ENCODE assay signal across 8 mouse cellular contexts in genomic region chr5:24605321-24605979, GRCm38 (mm10). TPM values are rescaled to one million over a fixed set of nuclear protein-coding genes. Genes with fewer than 3 reads are reported as not detected.
DNase-seq lines count a peak whose midpoint lies in the region; ATAC-seq and TF ChIP-seq lines count a peak whose summit lies in the region.

No protein-coding gene starts in this region.

- H3K4me3 ChIP-seq in lung, postnatal 0 days (ENCODE audit: low read depth, low read length), result peak overlapping the region; percentile 80
- H3K4me3 ChIP-seq in limb, embryonic 10.5 days, result peak overlapping the region; percentile 60
- peak overlapping the region; percentile 62 for H3K4me3 ChIP-seq in neural tube, embryonic 15.5 days (replicated peaks)

- WGBS in lung, postnatal 0 days, result 13% methylated on average over 6 of the region's 6 CpGs
- WGBS in limb, embryonic 10.5 days, result 10% methylated on average over 6 of the region's 6 CpGs
- WGBS in neural tube, embryonic 15.5 days, result 2% methylated on average over 6 of the region's 6 CpGs

- TF ChIP-seq EP300 in lung, postnatal 0 days (IDR thresholded peaks at IDR 0.05), result no peak

- H3K9ac ChIP-seq in lung, postnatal 0 days (replicated peaks; ENCODE audit: low read depth), result peak overlapping the region; percentile 46; the same call in 1 of the 2 replicates
- peak overlapping the region; percentile 82 for H3K9ac ChIP-seq in neural tube, embryonic 15.5 days (replicated peaks)

- peak overlapping the region; percentile 91; the same call in 1 of the 2 replicates for H3K27ac ChIP-seq in lung, postnatal 0 days (ENCODE audit: low read length)
- H3K27ac ChIP-seq in limb, embryonic 10.5 days, result peak overlapping the region; percentile 97
- H3K27ac ChIP-seq in neural tube, embryonic 15.5 days (replicated peaks), result peak overlapping the region; percentile 98

- no peaks in the 10 kb centered on the region for H3K9me3 ChIP-seq in lung, postnatal 0 days (ENCODE audit: low read length)
- H3K9me3 ChIP-seq in limb, embryonic 10.5 days (replicated peaks), result no peaks in the 10 kb centered on the region
- H3K9me3 ChIP-seq in neural tube, embryonic 15.5 days (replicated peaks), result no peaks in the 10 kb centered on the region

- H3K27me3 ChIP-seq in lung, postnatal 0 days (replicated peaks; ENCODE audit: insufficient read depth, low read length), result no peaks in the 10 kb centered on the region
- peaks cover 36% of the 10 kb centered on the region for H3K27me3 ChIP-seq in limb, embryonic 10.5 days (ENCODE audit: low read depth, poor library complexity, severe bottlenecking)
- H3K27me3 ChIP-seq in neural tube, embryonic 15.5 days (replicated peaks), result no peaks in the 10 kb centered on the region

- no peak for ATAC-seq in lung, postnatal 0 days
- ATAC-seq in neural tube, embryonic 15.5 days (ENCODE audit: low FRiP score), result no peak

- TF ChIP-seq CTCF in lung, postnatal 0 days (IDR thresholded peaks at IDR 0.05), result no peak

- peak; percentile 27 for DNase-seq in cerebellum, adult 11-12 months
- DNase-seq in cerebellum, adult 18-20 months, result no peak
- no peak for DNase-seq in lung, postnatal 0 days (ENCODE audit: low spot score)
- DNase-seq in lung, postnatal 14 days, result no peak
- no peak for DNase-seq in limb, embryonic 10.5 days (ENCODE audit: low spot score)
- no peak for DNase-seq in adipocyte (ENCODE audit: low spot score)
- DNase-seq in lung, postnatal 36 days, result no peak

- peak overlapping the region; percentile 60 for H3K4me2 ChIP-seq in lung, postnatal 0 days (replicated peaks; ENCODE audit: low read depth, low read length)
- H3K4me2 ChIP-seq in neural tube, embryonic 15.5 days, result peak overlapping the region; percentile 88

- no peaks in the 10 kb centered on the region for H3K36me3 ChIP-seq in lung, postnatal 0 days (ENCODE audit: insufficient read depth, low read length)
- H3K36me3 ChIP-seq in limb, embryonic 10.5 days, result no peaks in the 10 kb centered on the region
- no peaks in the 10 kb centered on the region for H3K36me3 ChIP-seq in neural tube, embryonic 15.5 days

- H3K4me1 ChIP-seq in lung, postnatal 0 days (ENCODE audit: insufficient read depth, low read depth, low read length), result peaks cover 20% of the 10 kb centered on the region; the same call in 1 of the 2 replicates
- H3K4me1 ChIP-seq in limb, embryonic 10.5 days, result peaks cover 67% of the 10 kb centered on the region
- peaks cover 73% of the 10 kb centered on the region for H3K4me1 ChIP-seq in neural tube, embryonic 15.5 days

RNA-seq across cellular contexts. Expression of gene Smarcd3, which starts 18.8 kb away (rescaled TPM):
- 8.0 and 12.1 TPM in 2 replicates for polyA plus RNA-seq in lung, postnatal 0 days (2015; fragmentation: Nextera tagmentation; extraction: Ambion mirVana)
- polyA plus RNA-seq in limb, embryonic 10.5 days (2016; fragmentation: Nextera tagmentation; extraction: Ambion mirVana), result 21.5 and 34.3 TPM in 2 replicates
- polyA plus RNA-seq in neural tube, embryonic 15.5 days (2015; fragmentation: Nextera tagmentation; extraction: Ambion mirVana), result 111 and 135 TPM in 2 replicates

RNA-seq across cellular contexts. Expression of gene Chpf2, which starts 18.9 kb away (rescaled TPM):
- 18.3 and 22.5 TPM in 2 replicates for polyA plus RNA-seq in lung, postnatal 0 days (2015; fragmentation: Nextera tagmentation; extraction: Ambion mirVana)
- polyA plus RNA-seq in limb, embryonic 10.5 days (2016; fragmentation: Nextera tagmentation; extraction: Ambion mirVana), result 15.1 and 19.0 TPM in 2 replicates
- polyA plus RNA-seq in neural tube, embryonic 15.5 days (2015; fragmentation: Nextera tagmentation; extraction: Ambion mirVana), result 19.3 and 21.2 TPM in 2 replicates

RNA-seq across cellular contexts. Expression of gene Abcf2, which starts 28.2 kb away (rescaled TPM):
- polyA plus RNA-seq in lung, postnatal 0 days (2015; fragmentation: Nextera tagmentation; extraction: Ambion mirVana), result 47.7 TPM in 2 replicates
- 177 and 197 TPM in 2 replicates for polyA plus RNA-seq in limb, embryonic 10.5 days (2016; fragmentation: Nextera tagmentation; extraction: Ambion mirVana)
- polyA plus RNA-seq in neural tube, embryonic 15.5 days (2015; fragmentation: Nextera tagmentation; extraction: Ambion mirVana), result 82.8 and 93.1 TPM in 2 replicates

RNA-seq across cellular contexts. Expression of gene 4931409K22Rik, which starts 48.8 kb away (rescaled TPM):
- polyA plus RNA-seq in lung, postnatal 0 days (2015; fragmentation: Nextera tagmentation; extraction: Ambion mirVana), result not detected in 2 replicates
- polyA plus RNA-seq in limb, embryonic 10.5 days (2016; fragmentation: Nextera tagmentation; extraction: Ambion mirVana), result 0.05 TPM in 1 of 2 replicates, not detected in the other
- 0.24 and 0.26 TPM in 2 replicates for polyA plus RNA-seq in neural tube, embryonic 15.5 days (2015; fragmentation: Nextera tagmentation; extraction: Ambion mirVana)
